In genomic region chr8:11475876-11476275, GRCm38 (mm10) we compare ENCODE assay signal across 14 mouse cellular contexts. TPM values are rescaled to one million over a fixed set of nuclear protein-coding genes. Genes with fewer than 3 reads are reported as not detected.
DNase-seq lines count a peak whose midpoint lies in the region; ATAC-seq and TF ChIP-seq lines count a peak whose summit lies in the region.
"Had no signal": no experiment of that assay in that cellular context is flagged by ENCODE, and none has a peak within 500 bp of the region (broad histone marks: within the 10 kb centered on the region; RNA-seq: fewer than 3 reads in every experiment).

No protein-coding gene starts in this region.

- H3K9ac ChIP-seq in liver, adult 2 months (ENCODE audit: low read depth, low read length), result no peak overlapping the region
- no peak overlapping the region for H3K9ac ChIP-seq in intestine, embryonic 16.5 days (ENCODE audit: low read depth, low read length)
- H3K9ac ChIP-seq: neural tube, embryonic 13.5 days had no signal

- 12% methylated on average over 2 of the region's 2 CpGs for WGBS in heart, embryonic 10.5 days
- 14% methylated on average over 2 of the region's 2 CpGs for WGBS in liver, adult 2 months
- WGBS in intestine, embryonic 16.5 days, result 14% methylated on average over 2 of the region's 2 CpGs

- peaks cover 25% of the 10 kb centered on the region for H3K79me2 ChIP-seq in liver, adult 2 months (ENCODE audit: control insufficient read depth, insufficient read depth, low read length)

- H3K27me3 ChIP-seq in heart, embryonic 10.5 days (ENCODE audit: insufficient read depth, poor library complexity, severe bottlenecking), result peaks cover 64% of the 10 kb centered on the region
- H3K27me3 ChIP-seq in liver, adult 2 months (ENCODE audit: control insufficient read depth, insufficient read depth, low read length), result no peaks in the 10 kb centered on the region
- H3K27me3 ChIP-seq in intestine, embryonic 16.5 days (replicated peaks; ENCODE audit: control insufficient read depth, insufficient read depth, low read length), result no peaks in the 10 kb centered on the region; the same call in 1 of the 2 replicates

- peak overlapping the region; percentile 99; the same call in 1 of the 2 replicates for H3K4me2 ChIP-seq in intestine, embryonic 16.5 days (ENCODE audit: low read depth, low read length)

- no peak for TF ChIP-seq POLR2A in liver, adult 2 months (IDR thresholded peaks at IDR 0.05; ENCODE audit: extremely low read depth, insufficient read depth, low read length)

- H3K36me3 ChIP-seq in heart, embryonic 10.5 days, result no peaks in the 10 kb centered on the region
- no peaks in the 10 kb centered on the region for H3K36me3 ChIP-seq in liver, adult 2 months (ENCODE audit: control insufficient read depth, insufficient read depth, low read length)
- H3K36me3 ChIP-seq in intestine, embryonic 16.5 days (ENCODE audit: control insufficient read depth, insufficient read depth, low read length), result no peaks in the 10 kb centered on the region
- H3K36me3 ChIP-seq: G1E; neural tube, embryonic 13.5 days had no signal

- intact Hi-C loops in heart, postnatal 36 days (cut with DNase I), result no loop called here

- no peak for ATAC-seq in intestine, embryonic 16.5 days
- ATAC-seq in megakaryocyte, adult 5-6 weeks (ENCODE audit: poor library complexity, severe bottlenecking), result peak; percentile 13; the same call in 1 of the 2 replicates
- ATAC-seq: midbrain, embryonic 16.5 days had no signal

- H3K4me1 ChIP-seq in heart, embryonic 10.5 days, result peaks cover 81% of the 10 kb centered on the region
- peaks cover 32% of the 10 kb centered on the region for H3K4me1 ChIP-seq in liver, adult 2 months (ENCODE audit: control insufficient read depth, insufficient read depth, low read length)
- H3K4me1 ChIP-seq in intestine, embryonic 16.5 days (ENCODE audit: control insufficient read depth, insufficient read depth, low read length), result peaks cover 37% of the 10 kb centered on the region

- no peak for DNase-seq in heart, embryonic 10.5 days (ENCODE audit: low spot score)
- DNase-seq in heart, postnatal 36 days, result no peak
- DNase-seq in liver, adult 2 months (ENCODE audit: extremely low read depth, low read depth, low spot score), result peak; percentile 58
- DNase-seq in liver, result no peak
- DNase-seq in cerebellum, postnatal 14 days, result no peak
- no peak for DNase-seq in urinary bladder, adult 2 months (ENCODE audit: low spot score)
- DNase-seq: adrenal gland, postnatal 36 days; cerebellum, adult 11 months had no signal

- peak overlapping the region; percentile 88 for H3K27ac ChIP-seq in heart, embryonic 10.5 days
- peak overlapping the region; percentile 76 for H3K27ac ChIP-seq in liver, adult 2 months (replicated peaks; ENCODE audit: insufficient read depth, low read depth, low read length)
- peak overlapping the region; percentile 80 for H3K27ac ChIP-seq in intestine, embryonic 16.5 days (ENCODE audit: low read length)
- H3K27ac ChIP-seq: hindbrain, postnatal 0 days; neural tube, embryonic 13.5 days had no signal

- TF ChIP-seq CTCF in liver, adult 2 months (IDR thresholded peaks at IDR 0.05; ENCODE audit: low read depth, low read length), result no peak

- H3K4me3 ChIP-seq in heart, embryonic 10.5 days, result peak overlapping the region; percentile 71
- no peak overlapping the region for H3K4me3 ChIP-seq in liver, adult 2 months (ENCODE audit: insufficient read depth, low read depth, low read length)
- H3K4me3 ChIP-seq in intestine, embryonic 16.5 days (ENCODE audit: low read length), result peak overlapping the region; percentile 67

- H3K9me3 ChIP-seq in heart, embryonic 10.5 days, result no peaks in the 10 kb centered on the region
- H3K9me3 ChIP-seq in intestine, embryonic 16.5 days (ENCODE audit: control insufficient read depth, low read length), result no peaks in the 10 kb centered on the region
- H3K9me3 ChIP-seq: G1E; neural tube, embryonic 13.5 days had no signal

RNA-seq across cellular contexts. Expression of gene Rab20, which starts 2.6 kb away (rescaled TPM):
- 11.2 and 21.9 TPM in 2 replicates for polyA plus RNA-seq in heart, embryonic 10.5 days (2016; fragmentation: Nextera tagmentation; extraction: Ambion mirVana)
- total RNA-seq in heart, postnatal 36 days (2021), result 10 to 100 TPM; 26.9 to 32.1 TPM
- total RNA-seq in liver, adult 2 months (2014; rRNA removed), result 15.9 and 19.7 TPM in 2 replicates
- polyA plus RNA-seq in liver, adult 2 months (2012; rRNA removed), result 21.2 and 23.0 TPM in 2 replicates
- 25.5 and 27.6 TPM in 2 replicates for polyA plus RNA-seq in intestine, embryonic 16.5 days (2015; fragmentation: Nextera tagmentation; extraction: Ambion mirVana)
- 2.5 and 3.5 TPM in 2 replicates for total RNA-seq in megakaryocyte, adult 5-6 weeks (2015)
- 3.3 and 7.7 TPM in 2 replicates for total RNA-seq in megakaryocyte, adult 5-6 weeks (2017)
- 24.9 and 29.8 TPM in 2 replicates for polyA plus RNA-seq in urinary bladder, adult 2 months (2012; rRNA removed)
- total RNA-seq: G1E had no signal
- polyA plus RNA-seq: G1E had no signal

RNA-seq across cellular contexts. Expression of gene Naxd, which starts 21.4 kb away (rescaled TPM):
- polyA plus RNA-seq in heart, embryonic 10.5 days (2016; fragmentation: Nextera tagmentation; extraction: Ambion mirVana), result 86.1 and 92.1 TPM in 2 replicates
- 10 to 100 TPM; 35.6 to 39.7 TPM for total RNA-seq in heart, postnatal 36 days (2021)
- total RNA-seq in liver, adult 2 months (2014; rRNA removed), result 84.7 and 94.8 TPM in 2 replicates
- 110 and 112 TPM in 2 replicates for polyA plus RNA-seq in liver, adult 2 months (2012; rRNA removed)
- 96.8 and 105 TPM in 2 replicates for polyA plus RNA-seq in intestine, embryonic 16.5 days (2015; fragmentation: Nextera tagmentation; extraction: Ambion mirVana)
- total RNA-seq in megakaryocyte, adult 5-6 weeks (2015), result 39.8 and 53.9 TPM in 2 replicates
- 45.7 and 58.1 TPM in 2 replicates for total RNA-seq in megakaryocyte, adult 5-6 weeks (2017)
- 120 and 154 TPM in 2 replicates for polyA plus RNA-seq in urinary bladder, adult 2 months (2012; rRNA removed)
